Mouse (Mus musculus) mature B cell (primary cell): Measurements from ENCODE around the gene Pdlim1.
"Not testable (repeated sequence)": the region's sequence is repeated elsewhere in the genome, so short reads cannot be mapped to it uniquely, and the experiment has no call there.

Experiments used
- in situ Hi-C: fragments of 300-500 bp; cut with MboI; formaldehyde crosslinking; loops from 2 replicates; pipeline ENCODE4 v1.14.3; 2019

Pdlim1 gene

DNA sequence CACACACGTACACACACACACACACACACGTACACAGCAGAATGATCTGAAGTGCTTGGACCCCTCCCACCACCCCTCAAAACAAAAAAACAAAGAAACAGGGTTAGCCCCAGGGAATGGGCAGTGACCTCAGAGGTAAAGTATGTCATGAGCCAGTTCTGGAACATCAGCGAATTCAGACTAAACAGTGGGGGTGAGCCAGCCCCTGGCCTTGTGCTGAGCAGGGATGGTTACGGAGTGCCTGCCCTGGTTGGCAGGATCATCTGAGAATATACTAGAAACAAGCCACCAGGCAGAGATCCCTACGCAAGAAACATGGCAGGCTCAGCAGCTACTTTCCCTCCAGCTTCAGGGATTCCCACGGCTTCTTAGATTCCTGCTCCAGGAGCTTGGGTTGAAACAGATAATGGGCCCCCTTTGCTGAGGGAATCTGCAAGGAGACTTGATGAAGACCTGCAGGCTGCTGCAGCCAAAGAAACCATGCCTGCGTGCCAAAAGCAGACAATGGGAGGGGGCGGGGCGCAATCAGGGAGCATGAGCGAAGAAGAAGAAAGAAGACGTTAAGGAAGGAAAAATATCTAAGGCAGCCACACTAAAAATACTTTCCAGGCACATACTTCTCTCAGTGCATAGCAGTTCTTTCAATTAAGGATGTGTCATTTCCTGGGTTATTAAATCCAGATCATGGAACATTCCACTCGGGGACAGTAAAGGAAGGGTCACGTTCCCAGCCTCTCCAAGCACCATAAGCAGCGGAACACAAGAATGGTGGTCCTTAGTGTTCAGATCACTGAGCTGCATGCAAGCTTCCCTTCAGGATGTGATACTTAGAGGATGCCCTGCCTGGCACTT lies 30.6 kb downstream of the Pdlim1 start:
- in situ Hi-C loops, result no loop called here

DNA sequence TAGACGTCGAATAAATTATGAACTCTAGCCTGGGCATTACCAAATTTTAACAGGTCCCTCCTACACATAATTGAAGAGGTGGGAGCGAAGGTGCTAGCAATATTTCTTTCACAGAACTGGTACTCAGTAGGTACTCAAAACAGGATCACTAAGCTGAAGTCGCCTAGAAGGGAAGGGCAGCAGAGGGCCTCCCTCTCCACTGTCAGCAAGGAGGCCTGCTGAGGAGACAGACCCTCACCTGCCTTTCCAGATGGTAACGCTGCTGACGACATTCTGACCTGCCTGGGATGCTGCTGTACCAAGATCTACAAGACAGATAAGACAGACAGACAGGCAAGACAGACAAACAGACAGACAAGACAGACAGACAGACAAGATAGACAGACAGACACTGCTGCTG lies 31.3 kb downstream of the Pdlim1 start:
- in situ Hi-C loops, result no loop called here

DNA sequence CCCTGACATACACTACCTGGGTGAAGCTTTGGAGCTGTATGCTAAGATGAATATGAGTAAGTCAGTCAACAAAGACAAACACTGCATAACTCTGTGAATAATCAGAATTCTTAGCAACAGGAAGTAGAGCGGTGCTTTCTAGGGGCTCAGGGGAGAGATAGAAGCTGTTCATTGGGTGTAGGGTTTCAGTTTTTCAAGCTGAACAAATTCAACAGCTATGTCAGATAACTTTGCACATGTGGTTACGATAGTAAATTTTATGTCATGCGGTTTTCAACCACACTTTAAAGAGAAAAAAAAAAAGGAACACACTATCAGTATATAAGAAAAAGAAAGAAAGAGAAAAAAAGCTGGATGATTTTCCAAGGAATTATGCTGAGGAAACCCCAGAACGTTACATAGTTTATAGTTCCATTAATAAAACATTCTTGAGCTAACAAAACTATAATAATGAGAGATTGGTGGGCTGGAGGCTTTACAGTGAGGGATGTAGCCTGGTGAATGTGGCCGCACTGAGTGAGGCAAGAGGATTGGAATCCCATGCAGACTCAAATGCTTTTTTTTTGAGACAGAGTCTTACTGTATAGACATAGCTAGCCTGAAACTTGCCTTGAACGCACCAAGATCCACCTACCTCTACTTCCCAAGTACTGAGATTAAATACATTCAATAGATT lies 33.3 kb downstream of the Pdlim1 start:
- in situ Hi-C loops, result no loop called here

DNA sequence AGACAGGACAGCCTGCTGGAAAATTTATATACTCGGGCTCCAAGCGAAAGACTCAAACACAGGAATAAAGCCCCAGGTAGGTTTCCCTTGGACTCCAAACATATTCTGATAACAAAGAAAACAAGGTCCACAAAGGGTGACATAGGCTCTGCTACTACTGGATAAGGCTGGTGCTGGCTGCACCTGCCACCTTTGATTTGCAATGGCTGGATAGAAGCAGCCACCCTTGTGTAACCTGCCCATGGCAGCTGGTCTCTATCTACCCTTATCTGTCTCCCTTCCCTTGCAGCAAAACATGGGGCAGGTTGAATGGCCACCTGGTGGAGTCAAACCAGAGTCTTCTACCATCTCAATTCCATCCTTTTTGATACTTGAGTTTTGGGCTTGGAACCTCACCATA lies 39.1 kb downstream of the Pdlim1 start:
- in situ Hi-C loops, result no loop called here

DNA sequence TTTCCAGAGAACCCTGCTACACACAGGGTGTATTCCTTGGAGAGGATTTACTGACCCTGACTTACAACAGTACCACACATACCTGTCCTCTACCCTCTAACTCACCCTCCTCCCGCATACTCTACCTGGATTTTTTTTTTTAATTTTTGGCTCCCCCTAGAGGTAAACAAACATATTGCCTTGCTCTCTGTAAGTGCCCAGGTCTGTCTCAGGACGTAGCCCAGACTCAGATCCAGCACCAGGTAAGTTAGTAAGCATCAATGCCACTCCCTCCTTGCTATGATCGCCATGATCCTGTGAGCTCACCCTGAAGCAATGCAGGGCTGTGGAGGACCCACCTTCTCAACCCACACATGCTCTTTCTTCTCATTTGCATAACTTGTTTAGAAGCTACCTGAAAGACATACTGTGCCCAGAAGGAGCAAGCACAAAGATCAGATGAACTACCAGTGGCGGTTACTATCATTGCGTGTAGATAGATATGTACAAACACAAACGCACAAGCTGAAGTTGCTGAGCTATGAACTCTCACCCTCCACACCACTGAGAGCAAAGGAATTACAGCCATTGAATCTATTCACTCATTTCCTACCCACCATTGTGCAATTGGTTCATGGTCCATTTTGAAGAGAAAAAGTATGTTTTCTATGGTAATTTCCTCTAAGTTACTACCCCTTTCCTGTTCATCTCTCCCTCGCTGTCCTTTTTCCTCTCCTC lies 39.7 kb downstream of the Pdlim1 start:
- in situ Hi-C loops, result no loop called here

DNA sequence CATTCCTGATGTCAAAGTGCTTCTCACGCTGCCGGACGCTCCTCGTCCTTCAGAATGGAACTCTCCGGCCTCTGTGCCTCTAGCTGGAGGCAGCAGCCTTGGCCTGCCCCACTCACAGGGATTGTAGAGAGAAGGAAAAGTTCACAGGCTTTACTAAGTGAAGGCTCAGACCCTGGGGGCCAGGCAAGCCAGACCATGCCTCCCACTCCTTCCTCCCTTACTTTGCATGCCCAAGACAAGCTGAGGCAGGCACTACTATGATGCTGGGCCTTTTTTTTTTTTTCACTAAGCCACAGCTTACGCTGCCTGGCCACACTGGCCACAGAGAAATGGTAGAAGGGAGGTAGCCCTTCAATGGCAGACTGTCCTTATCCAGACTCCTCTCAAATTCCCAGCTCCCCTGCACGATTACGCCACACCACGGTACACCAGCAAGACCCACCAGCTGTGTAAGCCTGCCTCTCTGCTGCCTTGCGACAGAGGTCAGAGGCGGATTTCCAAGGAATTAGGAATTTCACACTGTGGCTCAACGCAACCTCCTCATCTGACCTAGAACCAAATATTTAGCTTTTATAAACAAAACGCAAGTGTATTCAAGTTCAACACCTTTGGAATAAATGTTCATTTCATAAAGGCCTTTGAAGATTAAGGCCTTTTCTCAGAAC lies 40.4 kb downstream of the Pdlim1 start:
- in situ Hi-C loops, result no loop called here

DNA sequence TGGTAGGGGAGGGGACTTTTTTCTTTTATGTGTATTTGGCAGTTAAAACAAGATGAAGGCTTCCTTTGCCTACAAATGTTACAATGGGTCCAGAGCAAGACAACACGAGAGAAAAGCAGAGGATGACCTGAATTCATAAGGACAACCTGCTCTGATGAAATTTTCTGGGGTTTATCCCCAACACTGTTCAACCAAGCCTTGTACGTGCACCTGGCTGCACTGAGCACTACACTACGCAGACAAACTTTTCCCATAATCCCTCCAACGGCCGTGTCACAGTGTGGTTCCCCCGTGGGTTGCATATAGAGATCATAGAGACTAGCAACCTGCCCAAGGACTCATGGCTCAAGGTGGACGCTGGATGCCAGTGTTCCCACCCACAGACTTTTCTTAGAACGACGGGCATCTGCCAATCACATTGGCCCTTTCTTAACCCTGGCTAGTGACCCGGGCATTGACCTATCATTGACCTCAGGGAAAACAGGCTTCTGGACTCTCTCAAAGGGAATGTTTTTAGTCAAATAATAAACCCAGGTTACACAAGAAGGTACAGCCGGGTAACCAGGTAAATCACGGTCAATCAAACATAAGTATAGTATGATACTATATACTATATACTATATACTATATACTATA lies 45.0 kb downstream of the Pdlim1 start:
- in situ Hi-C loops, result no loop called here

DNA sequence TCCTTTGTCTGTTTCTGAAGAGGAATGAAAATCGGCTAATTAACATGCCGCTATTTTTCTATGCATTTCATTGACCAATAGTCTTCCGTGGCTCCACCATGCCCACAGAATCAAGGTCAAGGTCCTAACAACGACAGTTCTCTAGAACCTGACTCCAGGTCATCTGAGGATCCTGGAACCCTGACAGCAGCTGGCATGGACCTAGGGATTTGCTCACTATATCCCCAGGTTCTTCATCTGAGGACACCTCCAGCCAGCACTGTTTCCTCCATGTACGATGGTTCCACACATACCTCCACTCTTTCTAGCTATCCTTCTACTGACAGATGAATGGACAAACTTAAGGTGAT lies 45.9 kb downstream of the Pdlim1 start:
- in situ Hi-C loops, result no loop called here

DNA sequence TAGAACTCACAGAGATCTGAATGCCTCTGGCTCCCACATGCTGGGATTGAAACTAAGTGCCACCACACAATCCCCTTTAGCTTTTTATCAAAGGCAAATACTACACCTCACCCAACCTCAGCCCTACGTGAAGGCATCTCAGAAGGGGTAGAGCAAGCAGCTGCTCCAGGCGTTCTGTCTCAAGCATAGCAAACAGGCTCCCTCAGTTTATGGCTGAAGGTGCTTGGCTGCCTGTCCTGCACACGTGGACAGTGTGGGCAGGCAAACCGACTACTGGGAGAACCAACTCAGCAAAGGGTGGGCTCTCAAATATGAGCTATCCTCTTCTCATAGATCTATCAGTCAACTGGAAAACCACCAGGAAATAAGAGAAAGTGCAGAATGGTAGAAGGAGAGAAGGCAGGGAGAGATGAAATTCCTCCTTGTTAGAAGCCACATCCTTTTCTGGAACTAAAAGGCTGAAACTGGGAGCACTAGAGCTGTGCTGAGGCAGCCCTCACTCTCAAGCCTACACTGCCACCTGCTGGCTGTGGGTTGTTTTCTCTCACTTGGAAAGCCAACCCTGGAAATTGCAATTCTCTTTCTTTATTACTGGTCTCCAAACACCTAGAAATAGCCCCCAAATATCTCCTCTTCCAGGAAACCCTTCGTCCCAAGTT lies 46.4 kb downstream of the Pdlim1 start:
- in situ Hi-C loops, result no loop called here

DNA sequence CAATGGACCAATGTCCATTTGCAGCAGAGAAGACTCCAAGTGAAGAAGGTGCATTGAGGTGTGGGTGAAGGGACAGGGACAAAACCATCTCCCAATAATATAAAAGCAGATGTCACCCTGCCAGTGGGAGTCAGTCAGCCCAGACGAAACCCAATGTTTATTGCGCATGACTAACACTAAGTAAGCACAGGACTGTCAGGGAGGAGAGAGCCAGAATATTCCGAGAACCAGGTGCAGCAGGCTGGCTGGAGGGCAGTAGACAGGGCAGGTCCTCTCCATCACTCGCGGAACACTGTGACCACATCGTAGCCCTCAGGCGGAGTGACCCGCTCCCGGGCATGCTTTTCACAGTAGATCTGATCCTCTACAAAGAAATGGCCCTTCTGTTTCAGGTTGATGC lies 49.3 kb downstream of the Pdlim1 start:
- in situ Hi-C loops, result not testable (repeated sequence)

DNA sequence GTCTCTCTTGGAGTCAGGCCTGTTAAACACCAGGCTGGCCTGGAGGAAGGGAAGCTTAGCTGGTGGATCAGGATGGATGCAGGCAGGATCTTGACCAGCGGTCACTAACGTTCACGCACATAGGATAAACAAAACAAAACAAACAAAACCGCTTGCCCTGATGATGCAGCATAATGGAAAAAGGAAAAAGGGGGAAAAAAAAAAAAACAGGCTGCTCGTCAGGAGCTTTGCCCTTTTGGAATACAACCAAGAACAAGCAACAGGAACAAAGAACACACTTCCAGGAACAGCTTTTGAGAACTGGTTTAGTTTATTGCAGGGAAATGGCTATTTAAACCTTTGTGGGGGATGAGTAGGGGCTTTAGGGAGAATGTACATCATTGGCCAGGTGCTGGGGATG lies 50.8 kb downstream of the Pdlim1 start:
- in situ Hi-C loops, result no loop called here

DNA sequence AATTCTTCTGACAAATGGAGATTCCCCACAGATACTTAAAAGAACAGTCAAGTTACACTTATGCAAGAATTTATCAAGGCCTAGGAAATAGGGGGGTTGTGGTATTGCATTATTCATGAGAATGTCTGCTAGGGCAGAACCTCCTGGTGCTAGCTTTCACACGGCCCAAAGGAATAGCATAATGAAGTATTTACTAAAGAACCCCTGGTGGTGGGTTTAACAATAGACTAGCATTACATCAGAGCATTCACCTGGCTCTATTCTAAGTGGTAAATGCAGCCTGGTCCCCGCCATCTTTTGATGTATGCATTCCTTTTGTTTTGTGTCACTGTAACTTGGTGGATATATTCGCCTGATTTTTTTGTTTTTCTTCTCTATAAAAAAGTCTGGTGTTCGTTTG lies 68.7 kb downstream of the Pdlim1 start:
- in situ Hi-C loops, result not testable (repeated sequence)

DNA sequence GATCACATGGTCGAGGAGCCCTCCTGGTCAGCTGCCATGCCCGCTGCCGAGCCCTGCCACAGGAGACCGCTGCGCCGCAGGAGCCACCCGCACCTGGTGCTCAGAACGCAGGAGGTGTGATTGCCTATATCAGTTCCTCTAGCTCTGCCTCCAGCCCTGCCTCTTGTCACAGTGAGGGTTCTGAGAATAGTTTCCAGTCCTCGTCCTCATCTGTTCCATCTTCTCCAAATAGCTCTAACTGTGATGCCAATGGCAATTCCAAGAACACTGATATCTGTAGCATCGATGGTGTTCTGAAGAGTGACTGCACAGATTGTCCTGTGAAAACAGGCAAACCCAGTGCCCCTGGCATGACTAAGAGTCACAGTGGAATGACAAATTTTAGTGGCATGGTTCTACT lies 81.0 kb downstream of the Pdlim1 start:
- in situ Hi-C loops, result no loop called here

DNA sequence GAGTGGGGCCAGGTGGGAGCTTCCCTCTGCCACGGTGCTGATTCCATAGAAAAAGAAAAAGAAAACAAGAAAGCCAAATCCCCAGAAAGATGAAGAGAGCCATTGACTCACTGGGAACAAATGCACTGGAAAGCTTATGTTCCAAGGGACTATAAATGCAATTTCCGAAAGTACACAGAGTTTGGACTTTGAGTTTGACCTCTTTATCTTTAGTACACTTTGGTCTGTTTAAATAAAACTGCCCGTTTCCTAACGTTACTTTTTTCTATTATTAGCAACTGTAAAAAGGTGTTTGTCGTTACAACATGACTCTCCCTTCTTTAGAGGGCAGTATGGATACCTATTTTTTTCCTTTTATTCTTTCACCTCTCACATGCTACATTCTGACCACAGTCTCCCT lies 84.5 kb downstream of the Pdlim1 start, which contains the start of gene Cyp2c70:
Gene Cyp2c70 (minus strand): TSS at position 174 of the 400 bp plus-strand sequence.
- in situ Hi-C loops, result no loop called here

DNA sequence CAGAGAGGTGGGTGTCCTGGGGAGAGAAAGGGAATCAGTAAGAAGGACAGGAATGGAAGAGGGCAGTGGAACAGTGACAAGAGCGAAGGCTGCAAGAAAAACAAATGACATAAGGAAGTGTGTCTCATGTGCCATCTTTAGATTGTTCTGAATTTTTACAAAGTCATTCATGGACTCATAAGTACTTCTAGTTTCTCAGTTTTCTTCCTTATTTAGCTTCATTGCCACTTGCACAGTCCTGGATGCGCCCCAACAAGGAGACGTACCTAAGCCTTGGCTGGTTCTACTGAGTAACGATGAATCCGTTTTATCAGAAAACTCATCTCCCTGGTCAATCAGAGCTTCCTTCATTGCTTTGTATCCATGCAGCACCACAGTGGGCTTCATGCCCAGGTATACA lies 88.0 kb downstream of the Pdlim1 start:
- in situ Hi-C loops, result no loop called here

DNA sequence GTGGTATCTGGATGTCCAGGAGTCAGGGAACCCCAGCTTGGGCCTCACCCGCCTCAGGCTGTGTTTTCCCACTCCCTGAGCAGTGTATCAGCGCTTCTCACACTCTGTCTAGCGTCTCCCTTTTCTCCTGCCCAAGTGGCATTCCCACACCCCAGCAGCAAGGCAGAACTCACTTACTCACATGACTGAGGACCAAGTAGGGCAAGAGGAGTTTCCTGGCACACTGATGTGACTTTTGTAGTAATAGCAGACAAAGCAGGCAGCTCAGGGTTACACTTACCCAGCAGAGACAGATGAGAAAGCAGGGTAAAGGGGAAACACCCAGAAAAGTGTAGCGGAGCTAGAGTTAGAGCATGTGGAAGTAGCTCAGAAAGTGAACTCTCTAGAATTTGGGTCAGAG lies 93.3 kb downstream of the Pdlim1 start:
- in situ Hi-C loops, result no loop called here
